Mouse (Mus musculus): ENCODE results near the gene Ccin. TPM values are rescaled to one million over a fixed set of nuclear protein-coding genes. Genes with fewer than 3 reads are reported as not detected.

Ccin gene
- polyA plus RNA-seq, 1 experiment: not detected

DNA sequence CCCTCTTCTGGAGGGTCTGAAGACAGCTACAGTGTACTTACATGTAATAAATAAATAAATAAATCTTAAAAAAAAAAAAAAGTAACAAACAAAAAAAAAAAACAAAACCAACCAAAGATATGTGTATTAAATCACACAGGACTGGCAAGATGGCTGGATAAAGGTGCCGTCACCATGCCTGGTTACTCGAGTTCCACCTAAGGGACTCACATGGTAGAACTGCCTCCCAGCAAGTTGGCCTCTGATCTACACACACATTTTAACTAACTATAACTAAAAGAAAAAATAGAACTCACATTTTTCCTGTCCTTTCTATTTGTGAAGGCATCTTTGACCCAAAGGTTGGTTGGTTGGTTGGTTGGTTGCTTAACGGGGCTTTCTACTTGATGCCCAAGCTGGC lies 28.5 kb downstream of the Ccin start:
- H3K4me1 ChIP-seq: peaks cover 47% of the 10 kb centered on the region
- peaks cover 26% of the 10 kb centered on the region for H3K36me3 ChIP-seq (replicated peaks; ENCODE audit: low read length)
- TF ChIP-seq GATA1 (IDR thresholded peaks at IDR 0.05; ENCODE audit: borderline replicate concordance, low read length): no peak
- no peak for TF ChIP-seq FLI1 (IDR thresholded peaks at IDR 0.05; ENCODE audit: low read length)
- peak overlapping the region; percentile 97 for H3K4me3 ChIP-seq (replicated peaks)
- no peaks in the 10 kb centered on the region for H3K27me3 ChIP-seq (replicated peaks)
- peaks cover 8% of the 10 kb centered on the region for H3K9me3 ChIP-seq

DNA sequence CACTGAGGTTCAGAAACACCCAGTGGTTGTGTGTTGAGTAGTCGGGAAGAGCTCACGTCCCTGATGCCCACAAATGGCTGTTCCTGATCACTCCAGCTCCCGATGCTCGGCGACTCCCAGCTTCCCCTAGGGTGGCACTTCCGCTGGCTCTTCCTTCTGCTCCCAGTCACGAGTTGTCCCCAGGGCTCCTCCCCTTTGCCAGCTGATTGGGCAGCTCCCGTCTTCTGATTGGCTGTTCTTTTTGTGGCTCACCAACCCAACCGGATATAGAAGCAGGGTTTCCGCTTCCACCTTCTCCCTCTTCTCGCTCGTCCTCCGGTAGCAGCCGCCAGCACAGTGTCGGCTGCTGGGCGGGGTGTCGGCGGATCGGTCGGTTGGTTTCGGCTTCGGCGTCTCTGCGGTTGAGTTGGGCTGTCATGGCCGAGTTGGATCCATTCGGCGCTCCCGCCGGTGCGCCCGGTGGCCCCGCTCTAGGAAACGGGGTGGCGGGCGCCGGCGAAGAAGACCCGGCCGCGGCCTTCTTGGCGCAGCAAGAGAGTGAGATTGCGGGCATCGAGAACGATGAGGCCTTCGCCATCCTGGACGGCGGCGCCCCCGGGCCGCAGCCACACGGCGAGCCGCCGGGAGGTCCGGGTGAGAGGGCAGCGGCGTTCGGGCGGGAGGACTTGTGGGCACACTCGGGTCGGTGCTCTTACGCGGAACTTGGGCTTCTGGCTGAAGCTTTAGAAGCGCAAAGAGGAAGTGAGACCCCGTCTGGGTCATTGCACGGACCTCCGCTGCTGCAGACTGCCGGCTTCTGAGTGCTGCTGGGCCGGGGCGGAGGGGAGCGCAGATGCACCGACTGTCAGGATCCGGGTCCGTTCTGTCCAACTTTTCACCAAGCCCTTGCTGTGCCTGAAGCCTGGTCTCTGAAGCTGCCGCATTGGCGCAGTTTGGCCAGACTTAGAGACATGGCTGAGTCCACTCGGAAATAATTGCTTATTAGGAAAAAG lies 29.4 kb downstream of the Ccin start:
- Histone ChIP-seq H3K27me3 (replicated peaks) (no peaks in the 10 kb centered on the region), H3K4me3 (replicated peaks) (peak overlapping the region; percentile 97), H3K36me3 (replicated peaks; ENCODE audit: low read length) (peaks cover 27% of the 10 kb centered on the region), H3K9me3 (no peaks in the 10 kb centered on the region), H3K4me1 (peaks cover 53% of the 10 kb centered on the region)
- no peak for TF ChIP-seq FLI1 (IDR thresholded peaks at IDR 0.05; ENCODE audit: low read length)
- no peak for TF ChIP-seq GATA1 (IDR thresholded peaks at IDR 0.05; ENCODE audit: borderline replicate concordance, low read length)

- Histone ChIP-seq H3K4me3 (replicated peaks) (peak overlapping the region; percentile 97), H3K36me3 (replicated peaks; ENCODE audit: low read length) (peaks cover 36% of the 10 kb centered on the region), H3K27me3 (replicated peaks) (no peaks in the 10 kb centered on the region), H3K9me3 (no peaks in the 10 kb centered on the region), H3K4me1 (peaks cover 59% of the 10 kb centered on the region)
- TF ChIP-seq FLI1 (IDR thresholded peaks at IDR 0.05; ENCODE audit: low read length) (no peak), GATA1 (IDR thresholded peaks at IDR 0.05; ENCODE audit: borderline replicate concordance, low read length) (no peak)
These were observed 30.2 kb downstream of the Ccin start for GRCm38 (mm10) chr4:44013391-44014070.

DNA sequence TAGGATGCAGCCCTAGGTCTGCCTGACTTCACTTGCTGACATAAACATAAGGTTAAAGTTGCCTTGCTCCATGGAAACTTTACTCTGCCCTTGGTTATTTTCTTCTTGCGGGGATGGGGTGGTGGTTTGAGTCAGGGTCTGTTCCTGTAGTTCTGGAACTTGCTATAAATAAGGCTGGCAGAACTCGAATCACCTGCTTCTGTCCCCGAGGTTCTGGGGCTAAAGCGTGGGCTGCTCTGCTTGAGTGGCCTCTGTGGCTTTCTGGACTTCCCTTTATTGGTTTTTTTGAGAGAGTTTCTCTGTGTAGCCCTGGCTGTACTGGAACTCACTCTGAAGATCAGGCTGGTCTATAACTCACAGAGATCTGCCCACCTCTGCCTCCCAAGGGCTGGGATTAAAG lies 32.8 kb downstream of the Ccin start:
- Histone ChIP-seq H3K4me1 (peaks cover 76% of the 10 kb centered on the region), H3K4me3 (replicated peaks) (peak overlapping the region; percentile 82), H3K36me3 (replicated peaks; ENCODE audit: low read length) (peaks cover 61% of the 10 kb centered on the region)

DNA sequence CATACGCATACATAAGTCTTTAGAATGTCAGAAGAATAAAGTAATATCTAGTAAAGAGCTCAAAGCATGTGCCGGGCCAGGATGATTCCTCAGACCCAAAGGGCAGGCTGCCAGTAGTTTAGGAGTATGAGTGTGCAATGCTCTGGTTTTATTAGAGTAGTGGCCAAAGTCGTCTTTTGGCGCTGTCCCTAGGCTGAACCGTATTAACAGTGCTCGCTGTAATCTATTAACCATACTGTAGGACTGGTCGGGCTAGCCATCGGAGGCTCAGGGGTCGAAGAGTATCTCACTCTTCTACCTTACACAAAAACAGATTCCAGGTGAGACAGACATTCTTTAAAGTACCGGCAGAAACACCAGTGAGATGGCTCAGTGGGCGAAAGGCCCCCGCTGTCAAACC lies 33.5 kb downstream of the Ccin start:
- Histone ChIP-seq H3K36me3 (replicated peaks; ENCODE audit: low read length) (peaks cover 68% of the 10 kb centered on the region), H3K4me1 (peaks cover 79% of the 10 kb centered on the region), H3K27me3 (replicated peaks) (no peaks in the 10 kb centered on the region), H3K9me3 (no peaks in the 10 kb centered on the region), H3K4me3 (replicated peaks) (no peak overlapping the region)
- no peak for TF ChIP-seq FLI1 (IDR thresholded peaks at IDR 0.05; ENCODE audit: low read length)
- TF ChIP-seq GATA1 (IDR thresholded peaks at IDR 0.05; ENCODE audit: borderline replicate concordance, low read length): no peak

More for the DNA sequence above, 32.8 kb downstream of the Ccin start:
- no peak for TF ChIP-seq GATA1 (IDR thresholded peaks at IDR 0.05; ENCODE audit: borderline replicate concordance, low read length)
- TF ChIP-seq FLI1 (IDR thresholded peaks at IDR 0.05; ENCODE audit: low read length): no peak
- H3K27me3 ChIP-seq (replicated peaks): no peaks in the 10 kb centered on the region
- H3K9me3 ChIP-seq: no peaks in the 10 kb centered on the region

- Histone ChIP-seq H3K4me1 (peaks cover 69% of the 10 kb centered on the region), H3K9me3 (no peaks in the 10 kb centered on the region), H3K4me3 (replicated peaks) (peak overlapping the region; percentile 64), H3K27me3 (replicated peaks) (no peaks in the 10 kb centered on the region), H3K36me3 (replicated peaks; ENCODE audit: low read length) (peaks cover 99% of the 10 kb centered on the region)
- TF ChIP-seq GATA1 (IDR thresholded peaks at IDR 0.05; ENCODE audit: borderline replicate concordance, low read length) (no peak), FLI1 (IDR thresholded peaks at IDR 0.05; ENCODE audit: low read length) (no peak)
These were observed 39.0 kb downstream of the Ccin start for GRCm38 (mm10) chr4:44022323-44022722.

DNA sequence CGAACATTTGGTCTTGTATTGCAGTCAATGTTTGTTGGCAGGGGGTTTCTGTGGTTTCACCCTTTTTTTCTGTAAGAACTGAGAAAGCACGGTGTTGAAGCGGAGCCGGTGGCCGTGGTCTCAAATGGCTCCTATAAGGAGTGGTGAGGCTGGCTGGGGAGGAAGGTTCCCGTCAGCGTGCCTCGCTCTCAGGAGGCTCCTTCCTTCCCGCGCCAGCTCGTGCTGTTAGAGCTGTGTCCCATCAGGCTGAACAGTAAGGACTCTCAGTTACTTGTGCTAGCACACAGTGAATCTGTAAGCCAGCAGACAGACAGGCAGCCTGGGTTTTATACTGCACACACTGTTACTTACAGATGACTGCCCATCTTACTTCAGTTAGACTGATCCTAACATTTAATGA lies 39.5 kb downstream of the Ccin start:
- peaks cover 68% of the 10 kb centered on the region for H3K4me1 ChIP-seq
- no peak for TF ChIP-seq GATA1 (IDR thresholded peaks at IDR 0.05; ENCODE audit: borderline replicate concordance, low read length)
- TF ChIP-seq FLI1 (IDR thresholded peaks at IDR 0.05; ENCODE audit: low read length): no peak
- H3K9me3 ChIP-seq: no peaks in the 10 kb centered on the region
- no peaks in the 10 kb centered on the region for H3K27me3 ChIP-seq (replicated peaks)
- peaks cover 99% of the 10 kb centered on the region for H3K36me3 ChIP-seq (replicated peaks; ENCODE audit: low read length)
- peak overlapping the region; percentile 65 for H3K4me3 ChIP-seq (replicated peaks)

DNA sequence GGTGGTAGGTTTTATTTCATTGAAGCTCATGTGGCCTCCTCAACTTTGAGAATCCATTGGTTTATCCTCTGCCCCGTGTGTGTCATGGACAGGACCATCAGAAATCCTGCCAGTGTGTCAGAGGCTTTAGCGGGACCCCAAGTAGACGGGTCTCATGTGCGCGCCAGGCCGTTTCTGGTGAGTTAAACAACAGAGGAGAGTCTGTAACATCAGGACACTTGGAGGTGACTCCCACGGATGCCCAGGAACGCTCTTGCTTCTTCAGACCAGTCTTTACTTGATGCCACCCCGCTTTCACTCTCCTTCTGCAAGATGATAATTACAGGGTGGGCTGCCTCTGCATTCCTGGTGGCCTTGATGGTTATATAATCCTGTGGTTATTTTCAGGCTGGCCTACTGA lies 40.4 kb downstream of the Ccin start:
- TF ChIP-seq FLI1 (IDR thresholded peaks at IDR 0.05; ENCODE audit: low read length) (no peak), GATA1 (IDR thresholded peaks at IDR 0.05; ENCODE audit: borderline replicate concordance, low read length) (no peak)
- H3K4me3 ChIP-seq (replicated peaks): no peak overlapping the region
- peaks cover 68% of the 10 kb centered on the region for H3K4me1 ChIP-seq
- H3K27me3 ChIP-seq (replicated peaks): no peaks in the 10 kb centered on the region
- peaks cover 99% of the 10 kb centered on the region for H3K36me3 ChIP-seq (replicated peaks; ENCODE audit: low read length)
- H3K9me3 ChIP-seq: no peaks in the 10 kb centered on the region

- Histone ChIP-seq H3K9me3 (no peaks in the 10 kb centered on the region), H3K4me1 (peaks cover 66% of the 10 kb centered on the region), H3K4me3 (replicated peaks) (no peak overlapping the region), H3K27me3 (replicated peaks) (no peaks in the 10 kb centered on the region), H3K36me3 (replicated peaks; ENCODE audit: low read length) (peaks cover 99% of the 10 kb centered on the region)
- TF ChIP-seq FLI1 (IDR thresholded peaks at IDR 0.05; ENCODE audit: low read length) (no peak), GATA1 (IDR thresholded peaks at IDR 0.05; ENCODE audit: borderline replicate concordance, low read length) (no peak)
These were observed 41.0 kb downstream of the Ccin start for GRCm38 (mm10) chr4:44024241-44024640.

- no peak for TF ChIP-seq FLI1 (IDR thresholded peaks at IDR 0.05; ENCODE audit: low read length)
- TF ChIP-seq GATA1 (IDR thresholded peaks at IDR 0.05; ENCODE audit: borderline replicate concordance, low read length): no peak
- H3K9me3 ChIP-seq: no peaks in the 10 kb centered on the region
These were observed 42.3 kb downstream of the Ccin start for GRCm38 (mm10) chr4:44025570-44025969.

More at GRCm38 (mm10) chr4:44025570-44025969, 42.3 kb downstream of the Ccin start:
- Histone ChIP-seq H3K4me1 (peaks cover 66% of the 10 kb centered on the region), H3K27me3 (replicated peaks) (no peaks in the 10 kb centered on the region), H3K36me3 (replicated peaks; ENCODE audit: low read length) (peaks cover 99% of the 10 kb centered on the region), H3K4me3 (replicated peaks) (no peak overlapping the region)

Data from megakaryocyte, embryonic 14.5 days (primary cell).